Mouse (Mus musculus) thymus, postnatal 0 days (tissue): Measurements from ENCODE around the gene Klk15. TPM values are rescaled to one million over a fixed set of nuclear protein-coding genes. Genes with fewer than 3 reads are reported as not detected.
"Not testable (repeated sequence)": the region's sequence is repeated elsewhere in the genome, so short reads cannot be mapped to it uniquely, and the experiment has no call there.

Source experiments
- DNase-seq: peaks from one replicate; pipeline ENCODE4 v3.0.0-alpha.2; 2015; ENCODE audit warnings: low spot score
- polyA plus RNA-seq: library from polyadenylated mRNA; unstranded; fragments of >200 nt; fragmentation: Nextera tagmentation; extraction: Ambion mirVana; gene quantifications from 2 replicates; pipeline ENCODE4 v1.2.1, GENCODE M21; 2015

The Klk15 gene
- polyA plus RNA-seq: not detected in 2 replicates

GRCm38 (mm10) chr7:43933440-43933839 is at the start of gene Klk15:
TSS of gene Klk15 (plus strand) at chr7:43933740.
- DNase-seq: no peak

- no peak for DNase-seq
Measured at GRCm38 (mm10) chr7:43891365-43891764, 42.2 kb upstream of the Klk15 start.

GRCm38 (mm10) chr7:43891788-43892187 is 41.8 kb upstream of the Klk15 start:
- DNase-seq: no peak

- DNase-seq: peak; percentile 59
Measured at GRCm38 (mm10) chr7:43894836-43895235, 38.7 kb upstream of the Klk15 start.

GRCm38 (mm10) chr7:43914821-43915220 is 18.7 kb upstream of the Klk15 start:
- DNase-seq: no peak

GRCm38 (mm10) chr7:43918426-43918825 is 15.1 kb upstream of the Klk15 start:
- DNase-seq: no peak

- DNase-seq: no peak
Measured at GRCm38 (mm10) chr7:43918871-43919270, 14.7 kb upstream of the Klk15 start.

GRCm38 (mm10) chr7:43919559-43920451 is 13.7 kb upstream of the Klk15 start:
- peak; percentile 50 for DNase-seq

GRCm38 (mm10) chr7:43920582-43920981 is 13.0 kb upstream of the Klk15 start:
- DNase-seq: no peak

GRCm38 (mm10) chr7:43921087-43921486 is 12.5 kb upstream of the Klk15 start:
- DNase-seq: no peak

GRCm38 (mm10) chr7:43921941-43922340 is 11.6 kb upstream of the Klk15 start:
- DNase-seq: no peak

GRCm38 (mm10) chr7:43925985-43926384 is 7.6 kb upstream of the Klk15 start:
- DNase-seq: peak; percentile 19

GRCm38 (mm10) chr7:43928521-43928920 is 5.0 kb upstream of the Klk15 start:
- peak; percentile 24 for DNase-seq

- no peak for DNase-seq
Measured at GRCm38 (mm10) chr7:43932337-43932736, 1.2 kb upstream of the Klk15 start.

GRCm38 (mm10) chr7:43934747-43935146 is 1.2 kb downstream of the Klk15 start:
- DNase-seq: no peak

- DNase-seq: no peak
Measured at GRCm38 (mm10) chr7:43936551-43936950, 3.0 kb downstream of the Klk15 start.

- DNase-seq: not testable (repeated sequence)
Measured at GRCm38 (mm10) chr7:43942293-43942692, 8.8 kb downstream of the Klk15 start.

GRCm38 (mm10) chr7:43944727-43945264 is 11.3 kb downstream of the Klk15 start:
- DNase-seq: no peak

GRCm38 (mm10) chr7:43950364-43950763 is 16.8 kb downstream of the Klk15 start, which contains the start of gene Klk1b8:
TSS of gene Klk1b8 (plus strand) at chr7:43950664.
- DNase-seq: no peak

- DNase-seq: no peak
Measured at GRCm38 (mm10) chr7:43952703-43953102, 19.2 kb downstream of the Klk15 start.

- no peak for DNase-seq
Measured at GRCm38 (mm10) chr7:43966451-43966850, 32.9 kb downstream of the Klk15 start, which contains the start of gene Klk1b1. TSS of gene Klk1b1 (plus strand) at chr7:43966751.

- DNase-seq: no peak
Measured at GRCm38 (mm10) chr7:43967058-43967457, 33.5 kb downstream of the Klk15 start.

GRCm38 (mm10) chr7:43967612-43968011 is 34.1 kb downstream of the Klk15 start:
- no peak for DNase-seq
